Mouse (Mus musculus): ENCODE results near the gene Rnf213.

The Rnf213 gene

DNA sequence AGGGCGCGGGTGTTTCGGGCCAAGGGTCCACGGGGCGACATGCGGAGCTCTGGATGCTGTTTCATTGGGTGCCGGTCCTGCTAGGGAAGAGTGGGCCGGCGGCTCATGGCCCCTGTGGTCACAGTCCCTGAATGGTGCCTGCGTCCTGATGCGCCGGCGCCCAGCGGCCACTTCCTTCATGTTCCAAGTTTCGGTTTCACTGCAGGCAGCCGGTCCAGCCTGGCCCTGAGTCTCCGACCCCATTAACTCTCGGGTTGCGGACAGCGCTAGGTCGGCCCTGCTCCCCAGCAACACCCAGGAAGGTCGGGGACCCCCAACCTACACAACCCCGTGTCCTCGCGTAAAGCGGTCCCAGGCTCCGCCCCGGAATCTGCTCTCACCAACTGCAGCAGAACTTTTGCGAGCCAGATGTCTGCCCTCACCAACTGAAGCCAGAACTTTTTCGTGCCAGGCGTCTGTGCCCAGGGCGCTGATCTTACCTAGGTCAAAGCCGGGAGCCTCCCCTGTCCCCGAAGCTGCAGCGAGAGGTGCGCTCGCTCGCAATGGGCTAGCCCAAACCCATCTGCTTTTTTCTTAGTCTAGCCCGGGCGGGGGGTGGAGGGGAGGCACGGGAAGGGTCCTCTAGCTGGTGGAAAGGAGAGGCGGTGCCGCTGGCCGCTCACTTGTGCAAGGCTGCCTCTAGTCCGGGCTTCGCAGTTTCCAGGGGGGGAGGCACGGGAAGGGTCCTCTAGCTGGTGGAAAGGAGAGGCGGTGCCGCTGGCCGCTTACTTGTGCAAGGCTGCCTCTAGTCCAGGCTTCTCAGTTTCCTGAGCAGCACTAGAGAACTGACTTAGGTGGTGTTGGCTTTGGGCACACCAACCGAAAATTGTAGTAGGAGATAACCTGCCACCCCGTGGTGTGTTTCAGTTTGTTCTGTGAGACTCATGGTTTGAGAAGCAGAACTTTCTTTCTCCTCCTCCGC lies 2.3 kb upstream of the Rnf213 start:
- DNase-seq, result peak; percentile 25

DNA sequence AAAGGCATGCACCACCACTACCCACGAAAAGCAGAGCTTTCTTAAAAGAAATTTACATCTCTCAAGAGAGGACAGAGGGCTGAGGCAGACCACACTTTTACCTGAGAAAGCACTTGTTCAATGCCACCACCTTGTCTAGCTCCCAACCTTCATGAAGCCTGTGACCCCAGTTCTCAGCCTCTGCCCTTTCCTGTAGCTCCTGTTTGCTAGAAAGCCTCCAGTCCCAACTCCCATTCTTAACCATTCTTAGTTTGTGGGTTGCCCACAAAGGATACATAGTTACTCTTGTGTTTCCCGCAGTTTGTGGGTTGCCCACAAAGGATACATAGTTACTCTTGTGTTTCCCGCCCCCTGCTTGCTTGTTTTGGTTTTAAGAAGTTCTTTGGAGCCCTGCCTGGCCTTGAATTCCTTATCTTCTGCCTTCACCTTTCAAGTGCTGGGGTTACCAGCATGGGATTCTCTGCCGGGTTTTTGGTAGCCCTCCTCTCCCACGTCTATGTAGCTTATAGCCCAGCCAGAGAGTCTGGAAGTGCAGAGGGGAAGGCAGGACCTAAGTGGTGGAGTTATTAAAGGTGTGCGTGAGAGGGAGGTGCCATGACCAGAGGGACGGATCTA lies 1.4 kb upstream of the Rnf213 start:
- no peak for DNase-seq

GRCm38 (mm10) chr11:119392001-119392614 lies 792 bp upstream of the Rnf213 start:
- no peak for DNase-seq

- no peak for DNase-seq
These were observed 544 bp downstream of the Rnf213 start for GRCm38 (mm10) chr11:119393483-119393804.

DNA sequence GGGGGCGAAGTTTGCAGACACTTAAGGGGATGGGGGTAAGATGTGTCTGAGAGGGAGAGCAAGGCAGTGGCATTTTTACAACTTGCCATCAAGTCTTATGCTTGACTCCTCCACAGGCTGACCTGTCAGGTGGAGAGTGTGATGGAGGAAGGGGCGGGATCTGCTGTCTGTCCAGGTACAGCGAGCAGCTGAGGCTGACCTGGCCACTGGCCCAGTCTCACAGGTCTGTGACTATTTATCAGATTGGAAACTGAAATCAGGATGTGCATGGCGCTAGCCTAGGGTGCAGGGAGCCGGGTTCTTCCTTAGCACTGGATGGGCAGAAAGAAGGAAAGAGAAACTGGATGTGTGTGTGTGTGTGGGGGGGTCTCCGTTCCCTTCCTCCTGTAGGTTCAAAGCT lies 1.3 kb downstream of the Rnf213 start:
- no peak for DNase-seq

DNA sequence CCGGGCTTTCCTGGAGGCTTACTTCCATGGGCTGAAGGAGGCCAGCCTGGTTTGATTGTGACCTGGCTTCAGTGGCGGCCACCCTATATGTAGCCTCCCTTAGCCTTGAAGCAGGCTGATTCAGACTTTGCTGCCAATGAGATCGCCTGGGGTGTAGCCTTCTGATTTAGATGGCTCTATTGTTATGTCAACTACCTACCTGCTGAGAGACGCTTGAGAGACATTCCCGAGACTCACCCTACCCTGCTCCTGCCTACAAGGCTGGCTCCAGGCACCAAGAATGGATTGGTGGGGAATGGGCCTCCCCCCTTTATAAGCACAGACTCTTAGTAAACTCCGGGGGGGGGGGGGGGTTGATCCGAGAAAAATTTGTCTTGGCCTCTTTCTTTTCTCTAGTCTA lies 2.5 kb downstream of the Rnf213 start:
- DNase-seq, result no peak

GRCm38 (mm10) chr11:119395931-119396330 lies 3.0 kb downstream of the Rnf213 start:
- DNase-seq, result no peak

DNA sequence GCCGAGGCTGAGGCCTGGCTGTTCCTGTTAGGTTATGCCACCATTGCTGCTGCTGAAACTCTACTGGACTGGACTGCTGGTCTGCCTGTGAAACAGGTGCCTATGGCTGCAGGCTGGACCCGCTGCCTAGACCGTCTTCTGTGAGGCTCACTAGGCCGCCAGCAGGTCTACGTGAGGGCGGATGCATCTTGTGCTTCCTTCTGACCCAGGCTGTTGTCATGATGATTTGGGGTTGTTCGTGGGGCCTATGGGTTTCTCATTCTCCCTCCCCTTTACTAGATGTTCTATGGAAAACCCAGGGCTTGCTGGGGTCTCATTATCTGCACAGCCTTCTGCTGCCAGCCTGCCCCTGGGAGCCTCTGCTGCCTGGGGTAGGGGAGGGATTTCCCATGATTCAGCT lies 3.6 kb downstream of the Rnf213 start:
- no peak for DNase-seq

GRCm38 (mm10) chr11:119402501-119403160 lies 9.7 kb downstream of the Rnf213 start:
- no peak for DNase-seq

DNA sequence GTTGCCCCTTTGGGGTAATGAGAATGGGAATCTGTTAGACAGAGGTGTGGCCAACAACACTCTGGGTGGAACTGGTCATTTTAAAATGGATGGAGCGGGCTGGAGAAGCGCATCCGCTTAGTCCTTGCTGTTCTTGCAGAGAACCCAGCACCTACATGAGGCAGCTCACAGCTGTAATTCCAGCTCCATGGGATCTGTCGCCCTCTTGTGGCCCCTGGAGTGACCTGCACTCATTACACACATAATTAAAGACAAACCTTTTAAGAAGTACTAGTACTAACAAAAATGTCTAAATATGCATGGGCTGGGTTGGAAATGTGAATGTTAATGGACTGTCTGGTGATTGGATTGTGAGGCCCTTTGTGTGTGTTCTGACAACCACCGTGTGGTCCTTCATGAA lies 11.7 kb downstream of the Rnf213 start:
- no peak for DNase-seq

DNA sequence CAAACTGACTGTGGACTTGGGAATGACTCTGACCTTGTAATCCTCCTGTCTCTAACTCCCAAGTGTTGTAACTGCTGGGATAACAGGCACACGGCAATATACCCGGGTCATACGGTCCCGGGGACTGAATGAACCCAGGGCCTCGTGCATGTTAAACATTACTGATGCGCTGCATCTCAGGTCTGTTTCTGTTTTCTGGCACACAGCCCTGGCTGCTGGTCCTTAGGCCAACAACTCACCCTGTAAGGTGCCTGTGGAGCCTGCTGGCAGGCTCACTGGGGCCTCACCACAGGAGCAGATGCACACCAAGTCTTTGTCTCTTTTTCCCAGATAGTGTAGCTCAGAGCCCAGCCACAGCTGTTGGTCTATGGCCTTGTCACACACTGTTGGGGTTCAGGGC lies 14.5 kb downstream of the Rnf213 start:
- no peak for DNase-seq

GRCm38 (mm10) chr11:119407977-119408376 lies 15.1 kb downstream of the Rnf213 start:
- no peak for DNase-seq

- DNase-seq, result no peak
These were observed 26.6 kb downstream of the Rnf213 start for GRCm38 (mm10) chr11:119419327-119420118.

- DNase-seq, result no peak
These were observed 27.5 kb downstream of the Rnf213 start for GRCm38 (mm10) chr11:119420426-119420825.

DNA sequence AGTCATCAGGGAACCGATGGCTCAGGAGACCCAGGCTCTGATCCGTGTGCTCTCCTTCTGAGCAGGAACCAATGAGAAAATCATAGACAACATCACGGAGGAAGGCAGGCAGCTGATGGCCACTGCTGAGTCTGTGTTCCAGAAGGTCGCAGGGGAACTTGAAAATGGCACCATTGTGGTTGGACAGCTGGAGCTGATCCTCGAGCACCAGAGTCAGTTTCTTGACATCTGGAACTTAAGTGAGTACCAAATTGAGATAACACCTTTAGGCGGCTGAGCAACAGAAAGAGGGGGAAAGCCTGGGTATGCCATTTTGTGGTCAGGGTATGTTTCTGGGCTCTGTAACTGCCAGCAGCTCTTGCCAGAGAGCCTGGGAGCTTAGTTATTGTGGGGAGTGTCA lies 34.5 kb downstream of the Rnf213 start:
- DNase-seq, result no peak

DNA sequence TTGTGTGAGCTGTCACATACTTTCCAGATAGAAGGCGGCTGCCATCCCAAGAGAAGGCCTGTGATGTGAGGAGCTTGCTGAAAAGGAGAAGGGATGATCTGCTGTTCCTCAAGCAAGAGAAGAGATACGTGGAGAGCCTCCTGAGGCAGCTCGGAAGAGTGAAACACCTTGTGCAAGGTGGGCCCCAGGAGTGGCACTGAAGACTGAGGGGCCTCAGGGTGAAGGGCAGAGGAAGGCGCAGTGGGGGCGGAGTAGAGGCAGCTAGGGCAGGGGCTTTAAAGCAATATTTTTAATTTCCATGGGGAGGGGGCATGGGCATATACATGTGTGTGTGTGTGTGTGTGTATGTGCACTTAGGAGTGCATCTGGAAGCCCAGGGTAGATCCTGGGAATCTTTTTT lies 35.1 kb downstream of the Rnf213 start:
- DNase-seq, result no peak

GRCm38 (mm10) chr11:119428649-119429136 lies 35.8 kb downstream of the Rnf213 start:
- DNase-seq, result no peak

- no peak for DNase-seq
These were observed 38.6 kb downstream of the Rnf213 start for GRCm38 (mm10) chr11:119431516-119431915.

DNA sequence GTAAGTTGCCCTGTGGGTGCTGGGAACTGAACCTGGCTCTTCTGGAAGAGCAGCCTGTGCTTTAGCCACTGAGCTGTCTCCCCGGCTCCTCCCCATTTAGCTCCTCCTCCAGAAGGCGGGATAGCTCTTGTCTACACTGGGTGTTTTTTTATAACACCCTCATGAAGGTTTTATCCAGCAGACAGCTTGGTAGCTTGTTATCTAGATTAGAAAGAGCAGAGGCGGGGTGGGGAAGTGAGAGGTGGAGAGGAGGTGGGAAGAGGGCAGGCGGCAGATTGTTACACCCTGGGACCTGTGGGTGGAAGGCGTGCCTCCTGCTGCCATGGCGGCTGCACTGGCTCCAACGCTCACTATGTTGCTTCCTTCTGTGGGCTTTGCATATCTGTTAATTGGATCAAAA lies 39.8 kb downstream of the Rnf213 start:
- DNase-seq, result peak; percentile 15

GRCm38 (mm10) chr11:119434316-119434715 lies 41.4 kb downstream of the Rnf213 start:
- no peak for DNase-seq

DNA sequence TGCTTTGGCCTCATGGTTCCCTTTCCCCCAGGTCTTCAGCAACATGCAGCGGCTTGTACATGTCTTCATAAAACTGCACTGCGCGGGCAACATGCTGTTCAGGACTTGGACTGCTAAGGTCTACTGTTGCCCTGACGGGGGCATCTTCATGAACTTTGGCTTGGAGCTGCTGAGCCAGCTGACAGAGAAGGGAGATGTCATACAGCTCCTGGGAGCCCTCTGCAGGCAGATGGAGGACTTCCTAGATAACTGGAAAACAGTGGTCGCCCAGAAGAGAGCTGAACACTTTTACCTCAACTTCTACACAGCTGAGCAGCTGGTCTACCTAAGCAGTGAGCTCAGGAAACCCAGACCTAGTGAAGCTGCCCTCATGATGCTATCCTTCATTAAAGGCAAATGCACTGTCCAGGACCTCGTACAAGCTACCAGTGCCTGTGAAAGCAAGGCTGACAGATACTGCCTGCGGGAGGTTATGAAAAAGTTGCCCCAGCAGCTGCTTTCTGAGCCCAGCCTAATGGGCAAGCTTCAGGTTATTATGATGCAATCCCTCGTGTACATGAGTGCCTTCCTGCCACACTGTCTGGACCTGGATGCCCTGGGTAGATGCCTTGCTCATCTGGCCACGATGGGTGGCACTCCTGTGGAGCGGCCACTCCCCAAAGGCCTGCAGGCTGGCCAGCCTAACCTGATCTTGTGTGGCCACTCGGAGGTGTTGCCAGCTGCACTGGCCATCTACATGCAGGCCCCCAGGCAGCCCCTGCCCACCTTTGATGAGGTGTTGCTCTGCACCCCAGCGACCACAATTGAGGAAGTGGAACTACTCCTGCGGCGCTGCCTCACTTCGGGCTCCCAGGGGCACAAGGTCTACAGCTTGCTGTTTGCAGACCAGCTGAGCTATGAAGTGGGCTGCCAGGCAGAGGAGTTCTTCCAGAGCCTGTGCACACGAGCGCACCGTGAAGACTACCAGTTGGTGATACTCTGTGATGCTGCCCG lies 43.3 kb downstream of the Rnf213 start:
- no peak for DNase-seq

Measured in cerebellum, adult 8-10 months (tissue).